Mouse (Mus musculus) midbrain, postnatal 0 days (tissue): ENCODE results near the gene Glra1. TPM values are rescaled to one million over a fixed set of nuclear protein-coding genes. Genes with fewer than 3 reads are reported as not detected.

Experiments used
- ATAC-seq: fragments of 200-750 bp; cut with Nextera tagmentation; 2 replicates; pipeline ENCODE4 v1.8.0; 2017; ENCODE audit warnings: moderate number of reproducible peaks, mild to moderate bottlenecking, moderate TSS enrichment, moderate library complexity; ENCODE audit not compliant: low FRiP score
- DNase-seq: peaks from one replicate; pipeline ENCODE4 v3.0.0-alpha.2; 2015; ENCODE audit warnings: low spot score
- H3K27ac ChIP-seq: fragments of 300-500 bp; sonication (generic); 2 replicates; pipeline ENCODE4 v1.5.1; 2014; ENCODE audit warnings: low read depth, mild to moderate bottlenecking, low read length, mixed read lengths
- H3K27me3 ChIP-seq: fragments of 300-500 bp; sonication (generic); 2 replicates; pipeline ENCODE4 v1.6.1; 2014; ENCODE audit warnings: low read length, control low read depth, mixed read lengths; ENCODE audit not compliant: insufficient read depth
- H3K36me3 ChIP-seq: fragments of 300-500 bp; sonication (generic); 2 replicates; pipeline ENCODE4 v1.6.1; 2014; ENCODE audit warnings: low read length, control low read depth, mixed read lengths; ENCODE audit not compliant: insufficient read depth
- H3K4me1 ChIP-seq: fragments of 300-500 bp; sonication (generic); 2 replicates; pipeline ENCODE4 v1.6.1; 2014; ENCODE audit warnings: mild to moderate bottlenecking, control low read depth, antibody characterized with exemption, low read length, mixed read lengths; ENCODE audit not compliant: insufficient read depth
- H3K4me2 ChIP-seq: fragments of 300-500 bp; sonication (generic); 2 replicates; pipeline ENCODE4 v1.6.1; 2014; ENCODE audit warnings: low read depth, mild to moderate bottlenecking, low read length, mixed read lengths; ENCODE audit not compliant: poor library complexity, severe bottlenecking
- H3K4me3 ChIP-seq: fragments of 300-500 bp; sonication (generic); 2 replicates; pipeline ENCODE4 v1.5.1; 2014; ENCODE audit warnings: low read depth, mild to moderate bottlenecking, low read length, moderate library complexity
- H3K9ac ChIP-seq: fragments of 300-500 bp; sonication (generic); replicated peaks from 2 replicates; pipeline ENCODE4 v1.6.1; 2014; ENCODE audit warnings: mild to moderate bottlenecking, low read length, moderate library complexity, mixed read lengths; ENCODE audit not compliant: poor library complexity, severe bottlenecking
- H3K9me3 ChIP-seq: fragments of 300-500 bp; sonication (generic); 2 replicates; pipeline ENCODE4 v1.6.1; 2016; ENCODE audit warnings: low read length, control low read depth
- CTCF ChIP-seq: IDR thresholded peaks from 2 replicates; pipeline ENCODE4 v1.5.1; 2016; ENCODE audit warnings: antibody characterized with exemption, mild to moderate bottlenecking
- WGBS: fragments of 180-500 bp; shearing (Covaris S2); extraction: QIAGEN DNeasy Blood & Tissue Kit; methylation state at CpG from one replicate; pipeline ENCODE4 v1.1.7; 2014; 5-methylcytosine and 5-hydroxymethylcytosine counted together
- polyA plus RNA-seq: library from polyadenylated mRNA; unstranded; fragments of >200 nt; fragmentation: Nextera tagmentation; extraction: Ambion mirVana; gene quantifications from 2 replicates; pipeline ENCODE4 v1.2.1, GENCODE M21; 2015
- total RNA-seq: library from RNA; depleted of rRNA; stranded (reverse); fragments of >200 nt; gene quantifications from 2 replicates; pipeline ENCODE4 v1.2.3, GENCODE M21; 2014

The Glra1 gene
- total and polyA plus RNA-seq, 2 experiments from 2014 or later, result 0.43 to 4.4 TPM

GRCm38 (mm10) chr11:55533378-55533777 is 74.6 kb downstream of the Glra1 start:
- DNase-seq (peak; percentile 58), ATAC-seq (no peak)
- Histone ChIP-seq H3K4me3 (no peak overlapping the region), H3K36me3 (no peaks in the 10 kb centered on the region), H3K4me1 (no peaks in the 10 kb centered on the region), H3K9me3 (no peaks in the 10 kb centered on the region), H3K27ac (no peak overlapping the region), H3K9ac (no peak overlapping the region), H3K27me3 (no peaks in the 10 kb centered on the region), H3K4me2 (no peak overlapping the region)
- 58% methylated on average over 5 of the region's 5 CpGs for WGBS
- no peak for TF ChIP-seq CTCF

DNA sequence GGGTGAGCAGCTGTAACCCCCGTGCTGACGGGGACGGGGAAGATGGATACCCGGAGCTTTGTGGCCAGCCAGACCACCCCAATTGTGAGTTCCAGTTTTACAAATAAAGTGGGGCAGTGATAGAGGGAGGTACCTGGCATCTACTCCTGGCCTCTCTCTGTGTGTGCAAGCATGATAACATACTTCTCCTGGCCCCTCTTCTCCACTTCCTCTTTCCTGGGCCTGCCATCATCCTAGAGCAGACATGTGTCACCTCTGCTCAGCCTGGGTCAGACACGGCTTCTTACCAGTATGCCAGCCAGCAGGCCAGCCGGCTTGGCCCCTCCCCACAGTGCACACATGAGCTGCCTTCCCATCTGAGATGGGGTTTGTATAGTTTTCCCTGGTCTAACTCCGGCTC is 77.3 kb downstream of the Glra1 start:
- Histone ChIP-seq H3K27ac (no peak overlapping the region), H3K4me3 (no peak overlapping the region), H3K27me3 (no peaks in the 10 kb centered on the region), H3K9ac (no peak overlapping the region), H3K36me3 (no peaks in the 10 kb centered on the region), H3K4me2 (no peak overlapping the region), H3K4me1 (no peaks in the 10 kb centered on the region), H3K9me3 (no peaks in the 10 kb centered on the region)
- DNase-seq (no peak), ATAC-seq (no peak)
- 85% methylated on average over 7 of the region's 7 CpGs for WGBS
- no peak for TF ChIP-seq CTCF

DNA sequence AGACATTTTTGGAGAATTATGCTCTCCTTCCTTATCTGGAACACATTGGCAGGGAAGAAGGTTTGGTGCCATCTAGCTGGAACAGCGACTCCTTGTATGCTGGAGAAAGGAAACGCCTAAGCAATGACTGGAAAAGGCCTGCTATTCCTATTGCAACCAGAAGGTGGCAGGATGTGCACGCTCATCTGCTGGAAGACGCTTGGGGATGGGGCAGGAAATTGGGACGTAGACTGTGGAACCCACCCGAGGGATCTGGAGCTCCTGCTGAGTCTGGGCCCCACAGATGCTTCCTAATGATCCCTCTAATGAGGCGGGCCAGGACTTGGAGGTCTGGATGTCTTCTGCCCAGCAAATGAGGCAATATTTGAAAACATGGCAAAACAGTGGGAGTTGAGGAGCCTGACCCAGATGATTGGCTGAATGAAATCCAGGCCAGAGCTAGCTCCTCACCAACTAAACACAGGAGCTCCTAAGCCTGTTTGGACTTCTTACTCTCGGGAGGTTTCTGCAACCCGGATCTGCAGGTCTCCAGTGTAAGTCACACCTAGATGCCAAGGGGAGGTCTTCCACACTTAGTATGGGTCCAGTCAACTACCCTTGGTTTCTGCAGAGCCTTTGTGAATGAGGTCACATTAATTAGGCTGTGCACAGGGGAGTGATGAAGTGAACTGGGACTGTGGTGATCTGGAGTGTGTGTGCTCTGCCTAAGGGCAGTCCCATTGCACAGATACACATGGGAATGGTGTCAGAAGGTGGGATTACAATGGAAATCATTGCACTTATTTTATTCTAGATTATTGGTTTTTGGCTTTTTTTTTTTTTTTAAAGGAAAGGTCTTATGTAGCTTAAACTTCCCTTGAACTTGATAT is 89.0 kb downstream of the Glra1 start:
- 6% methylated on average over 9 of the region's 9 CpGs for WGBS
- DNase-seq, result peak; percentile 89
- Histone ChIP-seq H3K4me3 (no peak overlapping the region), H3K36me3 (no peaks in the 10 kb centered on the region), H3K27me3 (no peaks in the 10 kb centered on the region), H3K9me3 (no peaks in the 10 kb centered on the region), H3K9ac (no peak overlapping the region), H3K4me1 (no peaks in the 10 kb centered on the region), H3K27ac (no peak overlapping the region), H3K4me2 (peak overlapping the region; percentile 26; the same call in 1 of the 2 replicates)
- peak; percentile 58; the same call in 1 of the 2 replicates for ATAC-seq
- peak; percentile 100 for TF ChIP-seq CTCF

- Histone ChIP-seq H3K27ac (no peak overlapping the region), H3K27me3 (no peaks in the 10 kb centered on the region), H3K4me3 (no peak overlapping the region), H3K36me3 (no peaks in the 10 kb centered on the region), H3K9me3 (no peaks in the 10 kb centered on the region), H3K9ac (no peak overlapping the region), H3K4me2 (no peak overlapping the region), H3K4me1 (no peaks in the 10 kb centered on the region)
- DNase-seq, result no peak
- WGBS, result 78% methylated on average over 5 of the region's 5 CpGs
- no peak for ATAC-seq
- TF ChIP-seq CTCF, result no peak
These were observed 90.3 kb downstream of the Glra1 start for GRCm38 (mm10) chr11:55517666-55518065.

- Histone ChIP-seq H3K4me3 (no peak overlapping the region), H3K27ac (no peak overlapping the region), H3K36me3 (no peaks in the 10 kb centered on the region), H3K4me1 (no peaks in the 10 kb centered on the region), H3K9me3 (no peaks in the 10 kb centered on the region), H3K9ac (no peak overlapping the region), H3K4me2 (no peak overlapping the region), H3K27me3 (no peaks in the 10 kb centered on the region)
- peak; percentile 74 for TF ChIP-seq CTCF
- DNase-seq (peak; percentile 62), ATAC-seq (no peak)
- 62% methylated on average over 5 of the region's 5 CpGs for WGBS
These were observed 96.6 kb downstream of the Glra1 start for GRCm38 (mm10) chr11:55511374-55511773.

DNA sequence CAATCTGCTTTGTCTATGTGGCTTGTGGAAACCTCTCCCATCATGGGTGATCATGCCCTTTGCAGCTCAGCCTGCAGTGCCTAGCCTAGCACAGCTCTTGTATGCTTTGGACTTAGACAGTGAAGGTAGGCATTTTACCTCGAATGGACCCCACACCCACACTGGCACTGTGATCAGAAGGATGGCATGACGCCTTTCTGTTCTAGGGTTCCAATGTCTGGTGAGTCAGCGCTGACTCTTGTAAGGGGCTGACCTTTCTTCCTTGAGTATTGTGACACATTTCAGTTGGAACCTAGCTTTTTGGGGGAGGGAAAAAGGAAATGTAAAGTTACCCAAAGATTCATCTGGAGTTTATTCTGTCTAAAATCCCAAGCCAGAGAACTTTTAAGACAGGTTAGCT is 102.5 kb downstream of the Glra1 start:
- ATAC-seq (no peak), DNase-seq (no peak)
- H3K4me3 ChIP-seq, result no peak overlapping the region
- no peaks in the 10 kb centered on the region for H3K4me1 ChIP-seq
- H3K27ac ChIP-seq, result no peak overlapping the region
- H3K27me3 ChIP-seq, result no peaks in the 10 kb centered on the region
- no peak overlapping the region for H3K4me2 ChIP-seq
- H3K9me3 ChIP-seq, result no peaks in the 10 kb centered on the region
- peaks cover 2% of the 10 kb centered on the region; the same call in 1 of the 2 replicates for H3K36me3 ChIP-seq
- TF ChIP-seq CTCF, result no peak
- H3K9ac ChIP-seq, result no peak overlapping the region
- 92% methylated on average over 3 of the region's 3 CpGs for WGBS
